Mouse (Mus musculus) erythroblast, embryonic 14.5 days (primary cell): Measurements from ENCODE around the gene Catip. TPM values are rescaled to one million over a fixed set of nuclear protein-coding genes. Genes with fewer than 3 reads are reported as not detected.
A peak's percentile ranks its signal among the peaks of the same experiment; 100 is the strongest.

Experiments used
- H3K27me3 ChIP-seq: 2 replicates; pipeline ENCODE4 v1.6.1; 2012; ENCODE audit warnings: inconsistent platforms; ENCODE audit not compliant: control insufficient read depth
- H3K36me3 ChIP-seq: 2 replicates; pipeline ENCODE4 v1.6.1; 2012; ENCODE audit warnings: mild to moderate bottlenecking, inconsistent platforms; ENCODE audit not compliant: control insufficient read depth
- H3K4me1 ChIP-seq: 2 replicates; pipeline ENCODE4 v1.6.1; 2012; ENCODE audit warnings: inconsistent platforms; ENCODE audit not compliant: control insufficient read depth
- H3K4me3 ChIP-seq: replicated peaks from 2 replicates; pipeline ENCODE3; 2012; ENCODE audit warnings: moderate library complexity, mild to moderate bottlenecking, inconsistent platforms
- H3K9me3 ChIP-seq: 2 replicates; pipeline ENCODE4 v1.6.1; 2012; ENCODE audit warnings: low read length, inconsistent platforms, mixed read lengths; ENCODE audit not compliant: control insufficient read depth
- GATA1 ChIP-seq: IDR thresholded peaks from 2 replicates; pipeline ENCODE4 v1.6.1; 2012; ENCODE audit warnings: low read length, inconsistent platforms, mixed read lengths
- TAL1 ChIP-seq: IDR thresholded peaks from 3 replicates; pipeline ENCODE4 v1.6.1; 2012; ENCODE audit warnings: low read length, inconsistent platforms, mixed read lengths
- polyA plus RNA-seq: library from polyadenylated mRNA; stranded (reverse); fragments of >175 nt; gene quantifications from 2 replicates; pipeline ENCODE4 v1.2.3, GENCODE M21; 2012

The Catip gene
- polyA plus RNA-seq, 1 experiment: not detected

DNA sequence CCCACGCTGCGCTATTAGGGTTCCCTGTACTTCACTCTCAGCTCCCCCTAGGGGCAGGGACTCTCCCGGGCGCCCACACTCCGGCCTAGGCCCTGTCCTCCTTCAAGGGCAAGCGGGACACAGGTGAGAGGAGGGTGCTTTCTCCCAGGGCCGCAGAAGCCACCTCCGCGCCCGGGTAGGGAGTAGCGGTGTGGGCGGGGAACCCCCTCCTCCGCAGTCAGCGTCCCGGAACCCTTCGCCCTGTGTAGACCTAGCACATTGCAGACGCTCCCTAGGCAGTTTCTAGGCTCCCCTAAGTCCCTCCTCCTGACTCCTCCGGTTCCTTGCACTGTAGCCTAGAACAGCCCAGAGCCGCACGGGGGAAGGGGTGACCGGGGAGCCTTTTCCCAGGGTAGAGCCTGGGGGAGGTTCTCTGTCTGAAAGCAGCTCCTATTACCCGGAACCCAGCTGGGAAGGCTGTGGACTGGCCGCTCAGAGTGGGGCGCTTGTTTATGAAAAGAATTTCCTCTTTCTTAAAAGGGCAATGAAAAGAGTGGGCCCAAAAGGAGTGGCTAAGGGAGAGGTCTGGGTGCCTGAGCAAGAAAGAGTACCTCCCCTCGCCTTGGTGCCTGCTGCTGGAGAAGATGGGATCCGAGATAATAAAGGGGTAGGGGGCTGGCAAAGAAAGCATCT is 24.9 kb downstream of the Catip start:
- H3K4me1 ChIP-seq: peaks cover 67% of the 10 kb centered on the region
- no peak for TF ChIP-seq TAL1
- no peak for TF ChIP-seq GATA1
- 0 out of 2 replicates have a peak, but pooled peaks cover 2% of the 10 kb centered on the region for H3K27me3 ChIP-seq
- no peaks in the 10 kb centered on the region for H3K9me3 ChIP-seq
- peak overlapping the region; percentile 70 for H3K4me3 ChIP-seq
- H3K36me3 ChIP-seq: no peaks in the 10 kb centered on the region

DNA sequence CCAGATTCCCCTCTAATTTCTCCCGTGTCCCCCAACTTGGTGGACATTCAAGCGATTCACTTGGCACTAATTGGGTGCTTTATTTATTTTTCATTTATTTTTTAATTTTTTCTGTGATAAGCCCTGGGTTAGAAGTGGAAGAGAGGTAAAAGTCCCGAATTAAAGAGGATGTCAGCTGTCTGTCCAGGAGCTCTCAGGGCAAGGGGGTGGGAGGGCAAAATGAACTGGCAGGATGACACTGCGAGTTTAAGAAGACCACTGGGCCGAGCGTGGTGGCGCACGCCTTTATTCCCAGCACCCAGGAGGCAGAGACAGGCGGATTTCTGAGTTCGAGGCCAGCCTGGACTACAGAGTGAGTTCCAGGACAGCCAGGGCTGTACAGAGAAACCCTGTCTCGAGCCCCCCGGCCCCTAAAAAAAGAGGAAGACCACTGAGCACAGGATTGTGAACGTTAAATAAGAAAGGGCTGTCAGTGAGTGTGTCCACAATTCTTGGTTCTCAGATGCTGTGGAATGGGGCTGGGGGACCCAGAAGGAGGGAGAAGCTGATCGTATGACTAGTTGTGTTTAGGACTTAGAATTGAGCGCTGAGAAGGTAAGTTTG is 25.6 kb downstream of the Catip start:
- Histone ChIP-seq H3K36me3 (peaks cover 2% of the 10 kb centered on the region; the same call in 1 of the 2 replicates), H3K4me3 (peak overlapping the region; percentile 70), H3K27me3 (no peaks in the 10 kb centered on the region), H3K4me1 (peaks cover 72% of the 10 kb centered on the region), H3K9me3 (no peaks in the 10 kb centered on the region)
- no peak for TF ChIP-seq GATA1
- TF ChIP-seq TAL1: no peak

DNA sequence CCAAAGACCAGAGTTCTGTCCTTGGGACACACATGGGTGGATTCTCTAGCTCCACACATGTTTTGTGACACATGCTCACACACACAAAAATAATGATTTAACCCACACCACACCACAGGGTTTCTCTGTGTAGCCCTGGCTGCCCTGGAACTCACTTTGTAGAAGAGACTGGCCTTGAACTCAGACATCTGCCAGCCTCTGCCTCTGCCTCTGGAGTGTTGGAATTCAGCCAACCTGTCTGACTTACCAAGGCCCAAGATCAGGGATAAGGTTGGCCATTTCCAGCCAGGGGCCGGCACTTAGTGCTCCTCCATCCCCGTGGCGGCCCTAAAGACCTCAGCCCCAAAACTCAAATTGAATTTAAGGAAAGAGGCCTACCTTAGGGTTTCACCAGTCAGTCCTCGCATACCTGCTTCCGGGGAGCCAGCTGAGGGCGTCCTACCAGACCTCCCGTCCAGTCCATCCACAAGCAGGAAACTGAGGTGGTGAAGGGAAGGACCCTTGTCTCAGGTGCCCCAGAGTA is 26.6 kb downstream of the Catip start:
- peaks cover 11% of the 10 kb centered on the region for H3K36me3 ChIP-seq
- peaks cover 77% of the 10 kb centered on the region for H3K4me1 ChIP-seq
- H3K4me3 ChIP-seq: no peak overlapping the region
- TF ChIP-seq GATA1 (no peak), TAL1 (no peak)
- no peaks in the 10 kb centered on the region for H3K9me3 ChIP-seq
- H3K27me3 ChIP-seq: no peaks in the 10 kb centered on the region

DNA sequence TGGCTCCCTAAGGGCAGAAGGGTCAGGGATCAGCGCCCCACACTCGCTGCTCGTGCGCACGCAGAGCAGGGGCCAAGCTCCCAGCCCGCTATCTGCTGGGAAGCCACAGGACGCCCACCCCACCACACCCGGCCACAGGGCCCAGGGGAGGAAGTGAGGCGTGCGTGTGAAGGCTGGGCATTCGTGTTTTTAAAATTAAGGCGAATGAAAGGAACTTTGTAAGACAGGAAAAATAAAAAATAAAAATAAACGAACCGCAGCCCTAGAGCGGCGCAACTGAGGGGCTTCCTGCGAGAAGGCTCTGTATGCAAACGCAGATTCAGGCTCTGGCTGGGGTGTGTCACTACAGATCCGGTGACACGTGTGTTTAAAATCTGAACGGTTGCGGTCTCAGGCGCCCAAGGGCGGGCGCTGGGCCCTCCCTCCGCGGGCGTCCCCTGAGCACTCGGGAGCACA is 28.0 kb downstream of the Catip start:
- TF ChIP-seq TAL1 (no peak), GATA1 (no peak)
- Histone ChIP-seq H3K4me1 (peaks cover 80% of the 10 kb centered on the region), H3K27me3 (no peaks in the 10 kb centered on the region), H3K4me3 (peak overlapping the region; percentile 95), H3K9me3 (no peaks in the 10 kb centered on the region), H3K36me3 (peaks cover 25% of the 10 kb centered on the region)

DNA sequence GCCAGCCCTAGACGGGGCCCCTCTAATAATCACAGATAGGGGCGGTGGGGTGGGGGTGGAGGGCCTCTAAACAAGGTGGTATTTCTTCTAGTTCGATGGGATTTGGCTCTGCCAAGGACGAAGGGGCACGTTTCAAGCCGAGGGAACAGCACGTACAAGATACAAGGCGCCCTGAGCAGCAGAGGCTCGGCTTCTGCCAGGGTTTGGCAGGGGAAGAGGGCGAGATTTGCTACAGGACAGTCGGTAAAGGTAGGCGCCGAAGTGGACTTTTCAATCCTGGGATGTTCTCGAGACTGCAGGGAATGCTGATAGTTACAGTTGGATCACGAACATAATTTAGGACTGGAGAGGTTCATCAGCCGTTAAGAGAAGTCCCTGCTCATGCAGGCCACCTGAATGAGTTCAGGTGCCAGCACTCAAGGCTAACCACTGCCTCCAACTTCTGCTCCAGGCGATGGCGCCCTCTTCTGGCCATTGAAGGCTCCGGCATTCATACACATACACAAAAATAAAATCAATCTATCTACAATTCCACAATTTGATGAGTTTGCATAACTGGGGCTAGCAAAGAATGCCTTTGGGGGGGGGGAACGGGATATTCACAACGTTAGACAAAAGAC is 28.5 kb downstream of the Catip start:
- Histone ChIP-seq H3K9me3 (no peaks in the 10 kb centered on the region), H3K4me1 (peaks cover 81% of the 10 kb centered on the region), H3K36me3 (peaks cover 30% of the 10 kb centered on the region), H3K27me3 (no peaks in the 10 kb centered on the region), H3K4me3 (peak overlapping the region; percentile 95)
- TF ChIP-seq TAL1 (no peak), GATA1 (no peak)

DNA sequence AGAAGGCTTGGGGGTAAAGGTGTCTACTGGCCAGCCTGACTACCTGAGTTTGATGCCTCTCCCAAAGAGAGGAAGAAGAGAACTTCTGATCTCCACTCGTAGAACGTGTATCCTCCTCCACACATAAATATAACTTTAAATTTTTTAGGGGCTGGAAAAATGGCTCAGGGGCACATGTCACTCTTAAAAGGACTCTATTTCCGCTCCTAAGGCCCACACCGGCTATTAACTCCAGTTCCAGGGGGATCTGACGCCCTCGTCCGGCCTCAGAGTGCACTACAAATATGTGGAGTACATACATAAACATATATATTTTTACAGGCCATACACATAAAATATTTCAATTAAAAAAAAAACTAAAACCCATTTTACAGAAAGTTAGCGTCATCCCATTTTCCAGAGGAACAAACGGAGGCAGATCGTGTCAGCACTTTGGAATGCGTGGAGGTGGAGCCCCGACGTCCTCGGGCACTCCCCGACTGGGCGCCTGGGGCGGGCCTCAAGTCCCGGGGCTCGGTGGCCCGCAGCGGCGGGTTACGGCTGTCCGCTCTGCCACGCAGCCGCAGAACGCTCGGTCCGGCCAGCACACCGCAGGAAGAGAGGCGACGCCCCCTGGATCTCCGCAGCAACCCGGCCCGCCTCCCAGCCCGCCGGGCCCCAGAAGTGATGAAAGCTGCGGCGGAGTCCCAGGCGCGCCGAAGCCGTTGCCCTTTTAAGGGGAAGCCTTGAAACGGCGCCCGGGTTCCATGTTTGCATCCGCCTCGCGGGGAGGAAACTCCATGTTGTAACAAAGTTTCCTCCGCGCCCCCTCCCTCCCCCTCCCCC is 29.2 kb downstream of the Catip start, which contains the start of gene Ctdsp1:
Ctdsp1 (plus strand) TSS at position 586 of the 825 bp plus-strand sequence.
- H3K27me3 ChIP-seq: no peaks in the 10 kb centered on the region
- TF ChIP-seq TAL1 (no peak), GATA1 (no peak)

DNA sequence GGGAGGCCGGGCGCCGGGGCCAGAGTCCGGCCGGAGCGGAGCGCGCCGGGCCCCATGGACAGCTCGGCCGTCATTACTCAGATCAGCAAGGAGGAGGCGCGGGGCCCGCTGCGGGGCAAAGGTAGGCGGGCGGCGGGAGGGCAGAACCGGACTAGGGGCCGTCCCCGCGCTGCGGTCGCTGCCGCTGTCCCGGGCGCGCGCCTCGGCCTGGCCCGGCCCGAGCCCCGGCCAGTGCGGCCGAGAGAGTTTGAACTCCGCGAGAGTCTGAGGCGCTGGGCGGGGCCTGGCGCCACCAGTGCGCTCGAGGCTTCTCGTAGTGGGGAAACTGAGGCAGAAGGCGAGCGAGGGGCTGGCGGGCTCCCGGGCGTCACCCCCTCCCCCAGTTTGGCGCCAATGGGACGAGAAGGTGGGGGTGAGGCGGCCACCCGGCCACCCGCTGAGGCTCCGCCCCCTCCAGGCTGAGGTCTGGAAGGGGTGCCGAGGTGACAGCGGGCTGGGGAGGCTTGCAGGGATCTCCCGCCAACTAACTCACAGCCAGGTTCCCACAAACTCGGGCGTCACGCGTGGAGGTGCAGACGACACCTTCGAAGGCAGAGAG is 30.0 kb downstream of the Catip start:
- Histone ChIP-seq H3K36me3 (peaks cover 38% of the 10 kb centered on the region), H3K4me1 (peaks cover 83% of the 10 kb centered on the region), H3K9me3 (no peaks in the 10 kb centered on the region), H3K27me3 (no peaks in the 10 kb centered on the region), H3K4me3 (peak overlapping the region; percentile 95)
- TF ChIP-seq TAL1: no peak
- no peak for TF ChIP-seq GATA1

More for the DNA sequence above, 29.2 kb downstream of the Catip start, which contains the start of gene Ctdsp1:
- Histone ChIP-seq H3K4me3 (peak within 1 kb of the TSS; percentile 95), H3K9me3 (no peaks in the 10 kb centered on the region), H3K4me1 (peaks cover 84% of the 10 kb centered on the region), H3K36me3 (peaks cover 36% of the 10 kb centered on the region)

DNA sequence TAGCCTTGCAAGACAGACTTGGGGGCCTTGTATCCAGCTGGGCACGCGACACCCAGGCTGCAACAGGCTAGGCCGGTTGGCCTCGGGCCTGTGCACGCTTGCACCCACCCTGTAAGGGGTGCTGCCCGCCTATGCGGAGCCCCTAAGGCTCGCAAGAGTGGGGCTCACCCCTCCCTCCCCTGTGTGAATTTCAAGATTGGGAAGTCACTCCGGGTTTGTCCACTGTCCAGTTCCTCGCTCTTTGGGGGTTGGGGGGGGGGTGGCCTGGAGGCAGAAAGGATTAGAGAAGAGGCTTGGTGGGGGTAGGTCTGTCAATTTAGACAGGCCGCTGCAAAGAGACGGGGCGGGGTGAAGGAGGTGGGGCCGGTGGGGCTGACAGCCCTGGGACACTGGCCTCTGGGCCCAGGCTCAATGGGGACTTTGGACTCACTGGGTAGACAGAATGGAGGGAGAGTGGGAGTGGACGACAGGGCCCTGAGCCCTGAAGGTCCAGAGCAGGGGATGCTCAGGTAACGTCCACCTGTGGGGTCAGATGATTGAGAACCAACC is 30.6 kb downstream of the Catip start:
- TF ChIP-seq GATA1 (no peak), TAL1 (no peak)
- Histone ChIP-seq H3K9me3 (no peaks in the 10 kb centered on the region), H3K4me1 (peaks cover 83% of the 10 kb centered on the region), H3K36me3 (peaks cover 38% of the 10 kb centered on the region), H3K27me3 (no peaks in the 10 kb centered on the region), H3K4me3 (peak overlapping the region; percentile 95)
